Mouse (Mus musculus): ENCODE results near the gene Aqp2. TPM values are rescaled to one million over a fixed set of nuclear protein-coding genes. Genes with fewer than 3 reads are reported as not detected.
A peak's percentile ranks its signal among the peaks of the same experiment; 100 is the strongest.

Aqp2 gene
- polyA plus RNA-seq, 1 experiment from 2014 or later: not detected

DNA sequence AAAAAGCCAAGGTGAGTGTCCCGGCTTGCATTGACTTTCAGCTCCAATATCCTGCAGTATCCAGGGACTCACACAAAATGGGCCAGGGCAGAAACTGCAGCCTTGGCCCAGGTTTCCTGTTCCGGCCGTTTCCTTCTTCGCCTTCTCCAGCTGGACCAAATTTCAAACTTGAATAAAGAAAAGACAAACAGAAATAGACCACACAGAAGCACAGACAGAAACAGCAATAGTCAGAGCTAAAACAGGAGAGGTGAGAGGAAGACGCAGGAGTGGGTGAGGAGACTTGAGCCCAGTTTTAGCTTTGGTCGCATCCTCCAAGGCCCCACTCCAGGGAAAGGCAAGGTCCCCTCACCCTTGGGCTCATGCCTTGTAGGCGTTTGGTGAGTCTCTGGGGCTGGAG lies 24.4 kb downstream of the Aqp2 start:
- DNase-seq (ENCODE audit: low spot score): no peak

DNA sequence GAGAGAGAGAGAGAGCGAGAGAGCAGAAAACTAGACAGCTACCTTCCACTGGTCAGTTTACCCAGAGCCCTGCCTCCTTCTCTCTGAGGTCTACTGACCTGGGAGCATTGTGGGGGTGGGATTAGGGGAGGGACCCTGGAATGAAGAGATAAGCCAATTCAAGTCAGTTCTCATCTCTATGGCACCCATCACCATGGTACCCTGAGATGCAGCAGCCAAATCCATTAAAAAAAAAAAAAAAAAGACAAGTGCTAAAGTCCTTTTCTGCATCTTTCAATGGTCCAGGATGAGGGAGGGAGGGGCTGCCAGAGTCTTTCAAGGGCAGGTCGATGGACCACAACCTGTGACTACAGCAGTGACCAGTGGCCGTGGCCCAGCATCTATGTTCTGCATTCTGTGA lies 26.7 kb downstream of the Aqp2 start:
- Histone ChIP-seq H3K4me3 (ENCODE audit: low read depth, low read length) (no peak overlapping the region), H3K27ac (replicated peaks) (no peak overlapping the region), H3K4me1 (replicated peaks; ENCODE audit: control insufficient read depth, insufficient read depth) (no peaks in the 10 kb centered on the region), H3K4me2 (replicated peaks; ENCODE audit: low read depth) (no peak overlapping the region), H3K27me3 (ENCODE audit: control insufficient read depth, insufficient read depth, low read length) (no peaks in the 10 kb centered on the region), H3K9me3 (ENCODE audit: control insufficient read depth, low read length) (no peaks in the 10 kb centered on the region), H3K9ac (ENCODE audit: low read length) (no peak overlapping the region), H3K36me3 (ENCODE audit: control insufficient read depth, insufficient read depth, low read length) (no peaks in the 10 kb centered on the region)
- WGBS: 74% methylated on average over 3 of the region's 3 CpGs
- no peak for TF ChIP-seq CTCF (IDR thresholded peaks at IDR 0.05; ENCODE audit: low read depth)
- TF ChIP-seq EP300 (optimal IDR thresholded peaks at IDR 0.05): no peak
- ATAC-seq (ENCODE audit: low FRiP score, low TSS enrichment) (no peak), DNase-seq (ENCODE audit: low spot score) (no peak)

More for the DNA sequence above, 24.4 kb downstream of the Aqp2 start:
- TF ChIP-seq CTCF (IDR thresholded peaks at IDR 0.05; ENCODE audit: low read depth): no peak
- no peak for TF ChIP-seq EP300 (optimal IDR thresholded peaks at IDR 0.05)
- no peak overlapping the region for H3K9ac ChIP-seq (ENCODE audit: low read length)
- no peaks in the 10 kb centered on the region for H3K4me1 ChIP-seq (replicated peaks; ENCODE audit: control insufficient read depth, insufficient read depth)
- H3K4me3 ChIP-seq (ENCODE audit: low read depth, low read length): no peak overlapping the region
- H3K27me3 ChIP-seq (ENCODE audit: control insufficient read depth, insufficient read depth, low read length): no peaks in the 10 kb centered on the region
- no peak for ATAC-seq (ENCODE audit: low FRiP score, low TSS enrichment)
- WGBS: 66% methylated on average over 7 of the region's 7 CpGs
- H3K36me3 ChIP-seq (ENCODE audit: control insufficient read depth, insufficient read depth, low read length): no peaks in the 10 kb centered on the region
- H3K27ac ChIP-seq (replicated peaks): no peak overlapping the region
- H3K9me3 ChIP-seq (ENCODE audit: control insufficient read depth, low read length): no peaks in the 10 kb centered on the region
- no peak overlapping the region for H3K4me2 ChIP-seq (replicated peaks; ENCODE audit: low read depth)

DNA sequence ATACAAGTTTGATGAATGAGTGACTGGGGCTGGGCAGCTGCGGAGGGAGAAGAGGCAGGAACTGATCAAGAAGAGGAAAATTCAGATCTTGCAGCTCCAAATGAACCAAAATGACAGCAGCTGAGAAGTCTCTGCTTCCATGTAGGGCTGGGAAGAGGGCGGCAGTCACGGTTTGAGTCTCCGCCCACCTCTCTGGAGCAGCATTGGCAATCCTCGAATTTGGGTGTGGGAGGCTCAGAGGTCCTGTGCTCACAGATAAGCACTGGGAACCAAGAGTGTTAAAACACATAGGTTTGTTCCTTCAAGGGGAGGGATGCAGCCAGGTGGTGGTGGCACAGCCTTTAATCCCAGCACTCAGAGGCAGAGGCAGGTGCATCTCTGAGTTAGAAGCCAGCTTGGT lies 27.7 kb downstream of the Aqp2 start:
- H3K36me3 ChIP-seq (ENCODE audit: control insufficient read depth, insufficient read depth, low read length): no peaks in the 10 kb centered on the region
- H3K27ac ChIP-seq (replicated peaks): no peak overlapping the region
- H3K27me3 ChIP-seq (ENCODE audit: control insufficient read depth, insufficient read depth, low read length): no peaks in the 10 kb centered on the region
- no peak overlapping the region for H3K4me3 ChIP-seq (ENCODE audit: low read depth, low read length)
- WGBS: 17% methylated on average over 5 of the region's 5 CpGs
- TF ChIP-seq CTCF (IDR thresholded peaks at IDR 0.05; ENCODE audit: low read depth) (no peak), EP300 (optimal IDR thresholded peaks at IDR 0.05) (no peak)
- DNase-seq (ENCODE audit: low spot score): no peak
- H3K9me3 ChIP-seq (ENCODE audit: control insufficient read depth, low read length): no peaks in the 10 kb centered on the region
- no peak overlapping the region for H3K4me2 ChIP-seq (replicated peaks; ENCODE audit: low read depth)
- H3K4me1 ChIP-seq (replicated peaks; ENCODE audit: control insufficient read depth, insufficient read depth): no peaks in the 10 kb centered on the region
- ATAC-seq (ENCODE audit: low FRiP score, low TSS enrichment): no peak
- no peak overlapping the region for H3K9ac ChIP-seq (ENCODE audit: low read length)

DNA sequence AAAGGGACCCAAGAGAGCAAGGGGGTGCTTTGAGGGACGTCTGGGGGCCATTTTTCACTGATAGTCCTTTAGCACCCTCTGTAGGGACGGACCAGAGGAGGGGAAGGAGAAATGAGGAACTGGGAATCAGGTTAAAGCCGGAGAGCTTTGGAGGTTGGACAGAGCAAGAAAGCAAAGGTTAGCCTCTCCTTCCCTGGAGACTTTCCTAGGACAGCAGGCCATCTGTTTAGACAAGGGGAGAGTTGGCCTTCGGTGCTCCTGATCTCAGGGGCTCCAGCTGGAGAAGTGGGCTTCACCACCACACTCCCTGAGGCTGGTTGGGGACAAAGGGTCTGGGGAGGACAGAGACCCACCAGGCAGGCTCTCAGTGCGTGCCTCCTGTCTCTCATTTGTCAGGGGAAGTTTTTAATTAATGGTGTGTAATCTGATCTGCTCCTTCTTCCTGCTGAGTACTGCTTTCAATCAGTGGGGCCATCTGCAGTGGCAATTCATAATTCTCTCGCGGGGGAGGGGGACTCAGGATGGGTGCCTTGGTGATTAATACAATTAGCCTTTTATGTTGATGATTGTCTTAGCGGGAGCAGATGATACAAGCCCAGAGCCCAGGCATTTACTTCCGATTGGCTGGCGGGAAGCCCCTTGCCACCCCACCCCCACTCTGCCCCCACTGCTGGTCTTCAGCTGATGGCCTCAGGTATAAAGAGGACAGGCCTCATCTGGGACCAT lies 28.7 kb downstream of the Aqp2 start:
- no peak for DNase-seq (ENCODE audit: low spot score)
- no peak for ATAC-seq (ENCODE audit: low FRiP score, low TSS enrichment)

DNA sequence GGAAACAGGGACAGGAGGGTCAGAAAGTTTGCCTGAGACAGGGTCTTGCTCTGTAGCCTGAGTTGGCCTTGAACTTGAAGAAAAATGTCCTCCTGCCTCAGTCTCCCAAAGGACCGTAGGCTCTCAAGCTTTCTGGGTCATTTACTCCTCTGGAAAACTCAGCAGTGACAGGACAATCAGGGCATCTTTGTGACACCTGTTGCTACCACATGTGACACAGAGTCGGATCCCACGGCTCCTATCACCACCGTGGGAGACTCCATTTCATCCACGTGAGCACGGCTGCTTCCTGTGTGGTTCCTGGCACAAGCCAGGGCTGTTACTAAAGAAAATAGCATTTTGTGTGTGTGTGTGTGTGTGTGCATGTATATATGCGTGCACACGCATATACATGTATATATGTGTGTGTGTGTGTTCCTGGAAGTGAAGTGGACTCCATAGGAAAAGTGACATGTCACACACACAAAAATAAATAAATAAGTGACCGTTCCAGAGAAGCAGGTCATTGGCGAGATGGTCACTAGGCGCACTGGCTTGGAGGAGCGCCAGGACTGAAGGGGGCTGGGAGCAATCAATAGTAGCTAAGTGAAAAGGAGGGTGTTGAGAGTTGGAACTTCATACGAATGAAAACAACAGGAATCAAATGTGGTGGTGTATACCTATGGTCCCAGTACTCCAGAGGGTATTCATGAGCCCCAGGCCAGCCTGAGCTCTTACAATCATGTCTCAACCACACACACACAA lies 29.7 kb downstream of the Aqp2 start:
- TF ChIP-seq CTCF (IDR thresholded peaks at IDR 0.05; ENCODE audit: low read depth) (no peak), EP300 (optimal IDR thresholded peaks at IDR 0.05) (no peak)
- Histone ChIP-seq H3K9ac (ENCODE audit: low read length) (no peak overlapping the region), H3K27me3 (ENCODE audit: control insufficient read depth, insufficient read depth, low read length) (no peaks in the 10 kb centered on the region), H3K4me1 (replicated peaks; ENCODE audit: control insufficient read depth, insufficient read depth) (no peaks in the 10 kb centered on the region), H3K9me3 (ENCODE audit: control insufficient read depth, low read length) (no peaks in the 10 kb centered on the region), H3K4me2 (replicated peaks; ENCODE audit: low read depth) (no peak overlapping the region), H3K36me3 (ENCODE audit: control insufficient read depth, insufficient read depth, low read length) (no peaks in the 10 kb centered on the region), H3K4me3 (ENCODE audit: low read depth, low read length) (no peak overlapping the region), H3K27ac (replicated peaks) (no peak overlapping the region)
- ATAC-seq (ENCODE audit: low FRiP score, low TSS enrichment) (no peak), DNase-seq (ENCODE audit: low spot score) (no peak)
- WGBS: 81% methylated on average over 13 of the region's 13 CpGs

More for the DNA sequence above, 28.7 kb downstream of the Aqp2 start:
- Histone ChIP-seq H3K9ac (ENCODE audit: low read length) (no peak overlapping the region), H3K36me3 (ENCODE audit: control insufficient read depth, insufficient read depth, low read length) (no peaks in the 10 kb centered on the region), H3K27me3 (ENCODE audit: control insufficient read depth, insufficient read depth, low read length) (no peaks in the 10 kb centered on the region), H3K4me3 (ENCODE audit: low read depth, low read length) (no peak overlapping the region), H3K9me3 (ENCODE audit: control insufficient read depth, low read length) (no peaks in the 10 kb centered on the region), H3K27ac (replicated peaks) (no peak overlapping the region), H3K4me2 (replicated peaks; ENCODE audit: low read depth) (no peak overlapping the region), H3K4me1 (replicated peaks; ENCODE audit: control insufficient read depth, insufficient read depth) (no peaks in the 10 kb centered on the region)
- WGBS: 28% methylated on average over 10 of the region's 10 CpGs
- TF ChIP-seq EP300 (optimal IDR thresholded peaks at IDR 0.05) (no peak), CTCF (IDR thresholded peaks at IDR 0.05; ENCODE audit: low read depth) (no peak)

DNA sequence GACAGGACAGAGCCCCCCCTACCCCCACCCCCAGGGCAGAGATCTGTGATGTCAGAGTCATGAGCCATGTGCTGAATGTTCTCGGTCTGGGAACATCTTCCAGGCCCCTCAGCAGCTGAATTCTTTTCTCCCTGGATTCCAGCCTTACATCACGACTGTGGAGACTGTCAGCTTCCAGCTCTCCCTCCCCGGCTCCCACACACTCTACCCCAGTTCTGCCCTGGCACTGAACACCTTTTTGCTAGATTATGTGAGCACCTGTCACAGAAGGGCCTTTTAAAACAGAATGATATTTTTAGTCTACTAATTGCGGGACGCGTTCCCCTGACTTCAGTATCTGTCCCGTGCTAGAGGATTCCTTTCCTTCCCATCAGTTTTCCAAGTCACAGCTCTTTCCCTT lies 32.7 kb downstream of the Aqp2 start:
- no peak for TF ChIP-seq CTCF (IDR thresholded peaks at IDR 0.05; ENCODE audit: low read depth)
- no peak for TF ChIP-seq EP300 (optimal IDR thresholded peaks at IDR 0.05)
- ATAC-seq (ENCODE audit: low FRiP score, low TSS enrichment) (no peak), DNase-seq (ENCODE audit: low spot score) (peak; percentile 13)
- H3K9me3 ChIP-seq (ENCODE audit: control insufficient read depth, low read length): no peaks in the 10 kb centered on the region
- no peak overlapping the region for H3K27ac ChIP-seq (replicated peaks)
- H3K27me3 ChIP-seq (ENCODE audit: control insufficient read depth, insufficient read depth, low read length): no peaks in the 10 kb centered on the region
- 52% methylated on average over 6 of the region's 7 CpGs for WGBS
- H3K4me2 ChIP-seq (replicated peaks; ENCODE audit: low read depth): no peak overlapping the region
- H3K4me1 ChIP-seq (replicated peaks; ENCODE audit: control insufficient read depth, insufficient read depth): 0 out of 2 replicates have a peak, but pooled peaks cover 2% of the 10 kb centered on the region
- no peaks in the 10 kb centered on the region for H3K36me3 ChIP-seq (ENCODE audit: control insufficient read depth, insufficient read depth, low read length)
- no peak overlapping the region for H3K4me3 ChIP-seq (ENCODE audit: low read depth, low read length)
- no peak overlapping the region for H3K9ac ChIP-seq (ENCODE audit: low read length)
